Mouse (Mus musculus) thymus, postnatal 14 days (tissue): ENCODE measurements around the gene Cplx2.

Source experiments
- DNase-seq: peaks from one replicate; pipeline ENCODE4 v3.0.0; 2021

Cplx2 gene

GRCm38 (mm10) chr13:54404205-54404604 is 33.1 kb downstream of the Cplx2 start:
- no peak for DNase-seq

- no peak for DNase-seq
These were observed 34.7 kb downstream of the Cplx2 start for GRCm38 (mm10) chr13:54405805-54406204.

- DNase-seq = no peak
These were observed 40.5 kb downstream of the Cplx2 start for GRCm38 (mm10) chr13:54411656-54412055.

- DNase-seq = no peak
These were observed 41.1 kb downstream of the Cplx2 start for GRCm38 (mm10) chr13:54412236-54412635.

GRCm38 (mm10) chr13:54412721-54413120 is 41.6 kb downstream of the Cplx2 start:
- DNase-seq = no peak

- DNase-seq = no peak
These were observed 43.9 kb downstream of the Cplx2 start for GRCm38 (mm10) chr13:54415059-54415458.

GRCm38 (mm10) chr13:54418781-54419327 is 47.7 kb downstream of the Cplx2 start:
- no peak for DNase-seq

- no peak for DNase-seq
These were observed 49.1 kb downstream of the Cplx2 start for GRCm38 (mm10) chr13:54420226-54420625.

- peak; percentile 35 for DNase-seq
These were observed 54.1 kb downstream of the Cplx2 start for GRCm38 (mm10) chr13:54425269-54425668.

GRCm38 (mm10) chr13:54426781-54427655 is 55.9 kb downstream of the Cplx2 start:
- no peak for DNase-seq

- DNase-seq = no peak
These were observed 57.6 kb downstream of the Cplx2 start for GRCm38 (mm10) chr13:54428771-54429170.

- DNase-seq = no peak
These were observed 58.9 kb downstream of the Cplx2 start for GRCm38 (mm10) chr13:54430051-54430450.

GRCm38 (mm10) chr13:54431161-54431560 is 60.0 kb downstream of the Cplx2 start:
- no peak for DNase-seq
